Mouse (Mus musculus): ENCODE measurements at regions not wholly inside any gene's neighbourhood (a gene's known extent, or its start where the extent isn't known, plus 50 kb on each side); places are given as distances from the start of the nearest gene placed in this dataset.
A peak's percentile ranks its signal among the peaks of the same experiment; 100 is the strongest.

DNA sequence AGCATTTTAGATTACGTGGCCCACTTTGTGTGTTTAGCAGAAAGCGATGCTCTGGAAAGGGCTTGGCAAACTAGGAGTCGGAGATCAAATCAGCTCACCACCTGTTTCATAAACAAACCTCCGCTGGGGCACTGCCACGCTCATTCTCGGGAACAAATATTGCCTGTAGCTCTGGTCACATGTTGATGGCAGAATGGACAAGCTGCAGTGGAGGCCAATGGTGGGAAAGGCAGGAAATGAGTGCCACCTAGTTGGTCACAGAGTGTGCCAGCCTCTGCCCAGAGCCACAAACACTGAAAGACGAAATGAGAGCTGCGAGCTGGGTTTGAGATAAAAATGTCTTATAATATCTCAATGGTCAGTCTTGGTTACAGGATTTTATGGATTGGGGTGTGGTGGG, 259.2 kb upstream of the Csf3r start:
- DNase-seq (ENCODE audit: low read depth): no peak

DNA sequence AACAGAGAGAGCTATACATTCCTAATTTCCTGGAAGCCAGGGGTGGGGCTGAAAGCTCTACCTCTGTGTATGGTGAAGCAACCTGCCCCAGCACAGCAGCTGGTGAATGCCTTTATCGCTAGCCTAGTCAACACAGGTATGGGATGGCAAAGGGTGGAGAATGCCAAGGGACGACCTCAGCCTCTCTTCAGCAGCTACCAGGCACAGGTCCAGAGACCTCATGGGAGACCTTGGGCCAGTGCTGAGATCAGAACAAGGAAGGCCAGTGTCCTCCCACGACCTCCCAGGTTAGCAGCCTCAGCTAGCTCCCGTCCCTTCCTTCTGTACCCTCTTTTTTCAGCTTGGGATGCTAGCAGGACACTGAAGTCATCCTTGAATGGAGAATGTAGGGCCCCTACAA, 247.2 kb upstream of the Csf3r start:
- DNase-seq (ENCODE audit: low read depth): no peak

DNA sequence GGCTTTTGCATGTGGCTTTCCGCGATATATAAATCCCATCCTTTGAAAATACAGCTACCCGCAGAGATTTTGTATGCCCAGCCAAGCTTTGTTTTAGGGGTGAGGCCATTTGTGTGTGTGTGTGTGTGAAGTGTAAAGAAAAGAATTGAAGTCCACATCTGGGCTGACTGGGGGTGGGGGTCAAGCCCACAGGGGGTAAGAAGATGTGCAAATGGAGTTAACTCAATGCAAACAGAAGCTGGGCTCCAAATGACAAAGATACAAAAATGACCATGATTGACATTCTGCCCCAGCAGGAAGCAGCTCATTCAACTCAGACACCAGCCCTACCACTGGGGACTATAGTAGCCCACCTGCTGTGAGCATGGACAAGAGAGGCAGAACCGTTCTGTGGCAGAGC, 244.2 kb upstream of the Csf3r start:
- DNase-seq (ENCODE audit: low read depth): no peak

DNA sequence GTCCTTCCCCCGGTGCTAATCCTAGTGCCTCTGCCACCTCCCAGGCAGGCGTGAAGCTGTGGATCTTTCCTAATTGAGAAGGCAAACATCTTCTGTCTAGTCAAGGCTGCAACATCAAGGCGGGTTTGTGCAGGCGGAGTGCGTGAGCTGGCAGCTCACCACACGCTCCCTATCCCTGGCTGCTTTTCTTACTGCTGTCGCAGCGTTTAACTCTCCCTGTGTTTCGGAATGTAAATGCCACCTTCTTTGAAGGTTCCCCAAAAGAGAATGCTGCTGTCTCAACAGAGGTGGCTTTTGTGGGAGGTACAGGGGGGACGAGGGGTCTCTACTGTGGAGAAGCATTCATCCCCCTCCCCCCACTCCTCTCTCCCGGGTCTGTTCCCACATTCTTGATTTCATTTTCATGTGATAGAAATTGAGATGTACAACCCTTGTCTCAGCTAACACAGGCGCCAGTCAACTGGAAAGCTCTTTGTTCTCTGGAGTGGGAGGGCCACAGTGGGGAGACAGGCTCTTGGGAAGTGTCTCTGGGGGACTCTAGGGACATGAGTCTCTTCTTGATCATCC, 243.3 kb upstream of the Csf3r start:
- DNase-seq (ENCODE audit: low read depth): no peak

DNA sequence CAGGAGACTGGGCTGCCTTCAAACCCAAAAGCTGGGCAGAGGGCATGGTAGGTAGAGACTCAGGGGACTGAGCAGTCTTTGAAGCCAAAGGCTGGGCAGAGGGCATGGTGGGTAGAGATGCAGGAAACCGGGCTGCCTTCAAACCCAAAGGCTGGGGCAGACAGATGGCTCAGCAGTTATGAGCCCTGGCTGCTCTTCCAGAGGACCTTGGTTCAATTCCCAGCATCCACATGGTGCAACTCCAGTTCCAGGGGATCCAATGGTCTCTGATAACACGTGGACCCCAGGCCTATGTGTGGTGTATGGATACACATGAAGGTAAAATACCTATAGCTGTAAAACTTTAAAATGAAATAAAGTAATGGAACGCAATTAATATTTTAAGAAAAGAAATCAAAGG, 242.0 kb upstream of the Csf3r start:
- no peak for DNase-seq (ENCODE audit: low read depth)

DNA sequence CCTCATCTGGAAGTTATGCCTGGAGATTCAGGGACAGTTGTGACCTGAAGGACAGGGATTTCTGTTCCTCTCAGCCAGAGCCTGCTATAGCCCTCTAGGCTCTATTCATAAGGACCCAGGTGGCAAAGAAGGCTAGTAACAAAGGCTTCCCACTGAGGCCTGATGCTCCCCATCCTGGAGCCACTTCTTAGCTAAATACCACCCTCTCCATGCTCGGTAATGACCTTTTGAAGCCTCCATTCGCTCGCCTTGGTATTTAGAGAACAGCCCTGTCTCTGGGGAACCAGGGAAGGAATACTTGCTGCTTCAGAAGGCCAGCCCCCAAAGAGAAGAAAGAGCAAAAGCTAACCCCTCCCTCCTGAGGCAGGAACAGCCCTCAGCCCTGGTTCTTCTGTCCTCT, 238.3 kb upstream of the Csf3r start:
- DNase-seq (ENCODE audit: low read depth): no peak

DNA sequence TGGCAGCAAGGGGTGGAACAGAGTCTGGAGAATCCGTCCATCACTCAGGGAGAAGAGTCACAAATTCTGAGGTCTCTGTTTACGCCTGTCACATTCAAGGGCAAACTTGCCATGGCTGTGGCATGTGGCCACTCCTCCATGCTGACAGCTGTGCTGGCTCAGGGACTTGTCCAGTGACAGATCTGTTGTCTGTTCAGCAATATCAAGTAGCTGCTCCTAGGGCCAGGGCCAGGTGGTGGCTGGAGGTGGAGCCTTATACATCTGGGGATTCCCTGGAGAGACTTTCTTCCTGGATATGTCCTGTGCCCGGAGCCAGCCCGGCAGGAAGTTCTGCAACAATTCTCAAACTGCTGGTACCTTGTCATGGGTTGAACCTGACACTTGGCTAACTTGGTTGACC, 229.7 kb upstream of the Csf3r start:
- DNase-seq (ENCODE audit: low read depth): no peak

DNA sequence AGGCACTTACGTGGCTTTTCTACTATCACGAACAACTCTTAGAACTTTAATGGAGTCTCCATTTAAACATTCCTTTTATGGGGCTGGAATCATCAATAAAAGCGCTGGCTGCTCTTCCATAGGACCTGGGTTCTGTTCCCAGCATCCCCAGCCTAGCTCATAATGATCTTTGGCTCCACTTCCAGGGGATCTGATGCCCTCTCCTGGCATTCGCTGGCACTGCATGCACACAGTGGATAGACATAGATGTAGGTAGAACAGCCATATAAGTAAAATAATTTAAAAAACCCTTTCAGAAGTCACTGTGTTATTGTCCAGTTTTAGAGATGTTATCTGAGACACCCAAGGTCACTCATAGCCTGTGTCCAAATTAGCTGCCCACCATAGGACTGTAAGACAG, 216.4 kb upstream of the Csf3r start:
- DNase-seq (ENCODE audit: low read depth): no peak

DNA sequence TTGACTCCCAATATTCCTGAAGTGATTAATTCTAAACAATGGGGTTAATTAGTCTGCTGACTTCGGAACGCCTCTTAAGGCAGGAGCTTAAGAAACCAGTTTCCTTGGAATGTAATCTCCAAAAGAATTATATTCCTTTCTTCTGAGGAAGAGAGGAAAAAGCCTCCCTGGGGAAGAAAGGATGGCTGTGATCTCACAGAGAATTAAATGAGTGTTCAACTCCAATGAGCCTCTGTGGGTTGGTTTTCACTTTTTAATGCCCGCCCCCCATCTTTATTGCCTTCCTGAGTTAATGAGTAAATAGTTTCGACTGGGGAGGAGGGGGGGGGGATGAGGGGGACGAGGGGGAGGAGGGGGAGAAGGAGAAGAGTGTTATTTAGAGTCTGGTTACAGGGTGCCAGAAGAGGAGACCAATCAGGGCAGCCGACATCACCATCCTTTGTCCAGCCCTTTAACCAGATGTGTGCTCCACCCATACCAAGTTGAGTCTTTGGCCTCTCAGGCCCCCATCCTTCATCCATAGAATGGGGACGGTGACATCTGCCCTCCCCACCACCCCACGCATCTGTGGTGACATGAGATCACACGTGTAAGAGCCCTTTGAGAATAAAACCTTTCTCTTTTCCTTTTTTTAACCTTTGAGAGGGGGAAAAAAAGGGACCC, 214.8 kb upstream of the Csf3r start:
- no peak for DNase-seq (ENCODE audit: low read depth)

DNA sequence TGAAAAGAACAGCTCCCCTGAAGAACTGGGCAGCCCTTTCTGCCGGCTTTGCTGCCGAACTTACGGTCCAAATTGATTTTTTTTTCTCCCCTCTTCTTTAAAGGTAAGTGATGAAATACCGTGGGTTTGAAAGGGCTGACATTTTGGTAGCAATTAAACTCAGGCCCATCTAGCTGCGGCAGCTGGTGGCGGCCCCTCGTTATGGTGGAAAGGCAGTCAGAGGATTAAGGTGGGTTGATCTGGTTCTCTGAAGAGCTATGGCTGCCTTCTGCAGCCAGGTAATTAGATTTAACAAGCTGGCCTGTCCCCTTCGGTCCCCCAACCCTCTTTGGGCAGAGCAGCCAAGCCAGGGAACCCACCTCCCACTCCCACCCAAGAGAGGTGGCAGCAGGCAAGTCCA, 214.1 kb upstream of the Csf3r start:
- DNase-seq (ENCODE audit: low read depth): no peak

DNA sequence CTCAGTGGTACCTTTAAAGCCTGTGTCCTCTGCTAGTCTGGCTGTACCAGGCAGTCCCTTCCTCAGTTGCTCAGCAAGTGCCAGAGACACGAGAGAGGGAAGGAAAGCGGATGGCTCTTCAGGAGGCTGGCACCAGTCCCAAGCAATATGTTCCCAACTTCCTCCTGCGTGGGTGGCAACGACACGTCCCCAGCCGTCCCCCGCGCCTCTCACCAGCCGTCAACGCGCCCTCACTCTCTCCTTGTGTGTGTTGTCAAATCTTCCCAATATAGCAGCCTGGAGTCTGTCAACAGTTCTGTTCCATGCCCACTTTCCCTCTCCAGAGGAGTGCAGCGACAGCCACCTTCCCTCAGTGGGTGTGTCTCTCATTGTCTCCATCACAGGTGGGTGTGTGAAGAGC, 210.0 kb upstream of the Csf3r start:
- DNase-seq (ENCODE audit: low read depth): no peak

DNA sequence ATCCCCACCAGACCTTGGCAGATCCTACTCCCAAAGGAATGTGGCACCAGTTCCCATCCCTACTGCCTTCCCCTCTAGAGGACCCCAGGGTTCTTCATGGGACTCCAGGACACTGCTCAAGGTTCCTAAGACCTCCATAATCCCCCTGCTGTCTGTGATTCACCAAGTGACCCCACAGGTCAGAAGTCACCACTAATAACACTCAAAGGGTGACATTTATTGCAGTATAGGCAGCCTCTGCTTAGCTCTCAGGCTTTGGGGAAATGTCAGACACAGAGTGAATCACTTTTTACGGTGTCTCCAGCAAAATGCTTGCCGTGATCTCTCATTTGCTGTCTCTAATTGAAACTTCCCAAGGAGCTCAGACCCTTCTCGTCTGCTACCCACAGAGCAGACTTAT, 209.1 kb upstream of the Csf3r start:
- no peak for DNase-seq (ENCODE audit: low read depth)

DNA sequence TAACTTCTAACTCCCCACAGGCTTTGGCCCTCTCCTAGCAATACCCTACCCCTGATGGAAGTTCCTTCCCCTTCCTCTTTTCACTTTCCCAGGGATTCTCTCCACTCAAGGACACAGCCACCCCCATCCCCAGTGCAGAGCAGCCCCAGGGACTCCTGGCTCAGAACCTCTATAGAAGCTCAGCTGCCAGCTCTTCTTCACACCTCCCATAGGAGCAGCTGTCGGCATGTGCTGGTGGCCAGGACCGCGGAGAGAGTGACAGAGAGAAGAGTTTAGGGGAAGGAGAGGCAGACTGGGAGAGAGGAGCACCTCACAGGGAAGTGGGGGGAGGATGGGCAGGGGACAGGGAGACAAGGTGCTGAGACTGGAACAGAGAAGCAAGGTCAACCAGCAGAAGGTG, 199.8 kb upstream of the Csf3r start:
- no peak for DNase-seq (ENCODE audit: low read depth)

DNA sequence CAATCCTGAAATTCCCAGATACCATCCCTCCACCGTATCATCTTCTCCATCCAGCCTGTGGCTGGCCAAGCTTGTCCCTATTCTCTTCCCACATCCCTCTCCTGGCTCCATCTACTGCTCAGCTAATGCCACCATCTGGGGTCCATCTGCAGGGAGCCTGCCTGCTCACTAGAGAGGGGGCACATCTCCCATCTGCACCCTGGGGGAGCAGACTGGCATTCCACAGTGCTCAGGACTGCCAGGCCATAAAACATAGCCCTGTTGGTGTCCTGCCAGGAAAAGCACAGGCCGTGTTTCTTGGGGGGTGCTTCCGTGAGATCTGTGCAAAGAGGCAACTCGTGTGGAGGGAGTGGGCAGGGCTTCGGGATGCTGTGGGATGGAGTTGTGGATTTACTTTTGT, 197.9 kb upstream of the Csf3r start:
- no peak for DNase-seq (ENCODE audit: low read depth)

DNA sequence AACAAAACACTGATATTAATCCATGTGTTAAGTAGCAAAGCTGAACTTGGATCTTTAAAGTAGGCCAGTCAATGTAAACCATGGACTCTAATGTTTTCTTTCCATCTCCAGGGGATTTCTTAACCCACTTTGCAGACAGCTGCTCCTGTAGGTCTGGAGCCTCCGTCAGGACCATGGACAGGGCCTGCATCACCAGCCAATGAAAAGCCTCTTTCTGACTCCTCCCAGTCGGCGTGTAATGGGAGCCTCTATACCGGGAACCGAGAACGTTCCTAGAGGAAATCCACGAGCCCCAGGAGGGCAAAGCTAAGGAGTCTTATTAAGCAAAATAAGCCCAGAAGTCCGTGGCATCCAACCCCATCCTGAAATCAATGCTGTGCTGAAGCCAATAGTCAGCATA, 189.1 kb upstream of the Csf3r start:
- peak; percentile 75 for DNase-seq (ENCODE audit: low read depth)

DNA sequence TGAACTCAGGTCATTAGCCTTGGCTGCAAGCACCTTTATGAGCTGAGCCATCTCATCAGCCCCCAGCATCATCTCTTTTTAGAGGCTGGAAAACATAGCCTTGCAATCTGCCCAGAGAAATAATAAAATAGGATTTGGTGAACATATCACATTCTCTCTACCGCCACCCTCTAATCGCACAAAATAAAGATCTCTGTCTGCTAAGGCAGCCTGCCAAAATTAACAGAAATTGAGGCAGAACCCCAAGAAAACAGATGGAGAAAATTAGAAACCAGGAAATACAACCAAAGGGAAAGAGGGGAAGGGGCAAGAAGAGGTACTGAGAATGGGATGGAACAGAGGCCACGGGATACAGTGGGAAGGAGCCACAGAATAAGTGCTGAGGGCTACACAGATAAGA, 176.8 kb upstream of the Csf3r start:
- DNase-seq (ENCODE audit: low read depth): no peak

DNA sequence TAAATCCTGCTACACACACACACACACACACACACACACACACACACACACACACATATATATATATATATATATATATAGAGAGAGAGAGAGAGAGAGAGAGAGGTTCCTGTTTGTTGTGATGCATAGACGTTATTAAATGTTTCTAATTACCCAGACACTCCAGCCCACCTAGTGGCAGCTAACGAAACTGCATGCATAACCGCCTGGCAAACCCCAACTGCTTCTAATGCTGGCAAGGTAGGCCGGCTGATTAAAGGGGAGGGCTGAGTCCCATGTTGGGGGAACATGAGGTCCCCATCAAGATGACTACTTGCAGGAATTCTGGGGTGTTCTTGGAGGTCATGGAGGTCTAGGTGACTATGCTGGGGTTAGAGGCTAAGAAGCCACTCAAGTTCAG, 174.1 kb upstream of the Csf3r start:
- peak; percentile 32 for DNase-seq (ENCODE audit: low read depth)

DNA sequence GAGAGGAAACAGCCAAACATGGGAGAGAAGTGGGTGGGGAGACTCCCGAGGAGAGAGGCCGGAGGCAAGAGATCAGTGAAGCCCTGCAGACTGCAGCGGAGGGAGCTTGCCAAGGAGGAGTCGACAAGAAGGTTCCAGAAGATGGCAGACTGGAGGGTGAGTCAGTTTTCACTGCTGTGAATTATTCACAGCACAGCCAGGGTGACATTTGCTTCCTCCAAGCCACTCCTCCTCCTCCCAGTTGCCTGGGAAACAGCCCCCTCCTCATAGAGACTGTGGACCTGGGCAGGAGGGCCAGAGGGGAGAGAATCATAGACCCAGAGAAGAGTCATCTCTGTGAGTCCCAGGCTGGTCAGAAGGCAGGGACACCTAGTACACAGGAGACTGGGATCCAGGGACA, 171.8 kb upstream of the Csf3r start:
- no peak for DNase-seq (ENCODE audit: low read depth)

DNA sequence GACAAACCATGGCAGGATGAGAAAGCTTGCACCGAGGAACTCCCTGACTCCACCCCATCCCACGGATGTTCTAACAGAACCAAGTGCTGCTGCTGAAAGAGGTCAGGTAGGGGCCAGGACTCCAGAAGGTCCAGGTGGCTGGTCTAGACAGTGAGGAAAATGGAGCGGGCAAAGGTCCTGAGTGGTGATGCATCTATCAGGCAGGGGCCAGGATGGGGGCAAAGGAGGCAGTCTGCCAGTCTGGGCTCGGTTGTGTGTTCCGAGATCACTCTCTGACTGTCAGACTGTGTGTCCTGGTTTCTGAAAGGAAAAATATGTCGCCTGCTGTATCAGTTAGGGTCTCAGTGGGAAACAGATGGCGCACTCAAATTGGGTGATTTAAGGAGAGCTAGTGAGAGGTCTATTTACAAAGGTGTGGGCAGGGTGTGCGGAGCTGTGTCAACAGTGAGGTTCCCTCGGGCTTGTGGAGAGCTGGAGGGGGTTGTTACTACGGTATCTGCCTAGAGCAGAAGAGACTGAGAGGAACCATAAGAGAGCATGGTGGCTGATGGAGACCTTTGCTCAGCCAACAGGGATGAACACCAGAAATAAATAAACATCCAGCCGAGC, 168.3 kb upstream of the Csf3r start:
- DNase-seq (ENCODE audit: low read depth): no peak

DNA sequence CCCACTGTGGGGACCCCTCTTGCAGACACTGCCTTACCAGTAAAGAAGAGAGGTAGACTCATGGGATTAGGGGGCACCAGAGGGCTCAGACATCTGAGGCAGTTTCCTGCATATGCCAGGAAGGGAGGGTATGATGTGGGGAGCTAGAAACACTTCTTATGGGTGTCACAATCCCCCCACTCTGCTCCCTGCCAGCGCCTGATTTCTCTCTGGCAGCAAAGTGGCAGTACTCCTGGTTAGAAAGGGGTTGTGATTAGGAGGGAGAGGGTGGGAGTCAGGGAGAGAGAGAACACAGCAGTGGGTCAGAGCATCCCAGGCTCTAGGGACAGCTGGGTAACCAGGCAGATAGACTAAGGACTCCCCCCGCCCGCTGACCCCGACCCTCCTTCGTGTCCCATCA, 167.6 kb upstream of the Csf3r start:
- no peak for DNase-seq (ENCODE audit: low read depth)

DNA sequence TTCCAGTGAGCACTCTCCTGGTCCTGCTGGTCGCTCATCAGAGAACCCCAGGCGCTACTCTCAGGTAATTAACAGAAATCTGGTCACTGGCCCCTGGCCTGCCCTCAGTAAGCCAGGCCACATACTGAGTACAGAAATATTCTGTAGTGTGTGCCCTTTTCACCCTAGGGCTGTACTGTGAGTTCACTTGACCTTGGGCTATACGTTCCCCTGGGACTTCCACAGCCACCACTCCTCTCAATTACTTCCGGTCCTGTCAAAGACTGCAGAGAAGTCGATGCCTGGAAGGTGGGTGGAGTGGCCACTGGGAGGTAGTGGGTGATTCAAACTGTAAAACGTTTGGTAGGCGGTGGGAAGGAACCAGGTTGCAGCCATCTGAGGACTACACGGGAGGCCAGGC, 159.3 kb upstream of the Csf3r start:
- DNase-seq (ENCODE audit: low read depth): no peak

DNA sequence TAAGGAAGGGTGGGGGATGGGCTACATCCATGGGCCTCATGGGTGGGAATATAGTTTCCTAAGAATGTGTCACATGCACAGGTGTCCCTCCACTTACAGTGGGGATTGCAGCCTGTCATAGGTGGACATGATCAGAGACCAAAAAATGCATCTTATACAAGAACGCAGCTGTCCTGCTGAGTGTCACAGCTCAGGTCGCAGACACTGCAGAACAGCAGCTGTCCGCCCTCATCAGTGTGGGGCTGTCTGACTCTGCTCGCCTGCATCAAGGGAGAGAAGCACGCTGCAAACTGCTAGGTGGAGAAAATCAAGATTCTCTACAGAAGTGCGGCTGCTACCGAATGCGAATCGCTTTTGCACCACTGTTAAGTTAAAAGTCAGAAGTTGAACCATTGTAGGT, 158.6 kb upstream of the Csf3r start:
- DNase-seq (ENCODE audit: low read depth): no peak

DNA sequence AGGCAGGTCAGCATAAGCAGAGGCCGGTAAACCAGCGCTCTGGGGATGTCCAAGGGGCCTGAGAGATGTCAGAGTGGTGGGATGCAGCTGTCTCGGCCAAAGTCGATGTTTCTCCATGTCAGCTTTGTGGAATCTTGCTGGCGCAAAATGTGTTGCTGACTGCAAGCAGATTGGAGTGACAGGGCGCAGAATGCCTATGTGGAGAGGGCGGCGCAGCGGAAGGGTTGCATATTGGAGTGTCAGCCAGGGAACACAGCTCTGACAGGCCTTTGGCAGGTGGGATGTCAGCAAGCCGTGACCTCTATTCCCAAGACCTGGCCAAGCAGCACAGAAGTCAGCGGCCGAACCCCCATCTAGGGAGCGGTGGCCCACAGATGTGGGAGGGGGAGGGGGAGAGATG, 153.1 kb upstream of the Csf3r start:
- DNase-seq (ENCODE audit: low read depth): no peak

DNA sequence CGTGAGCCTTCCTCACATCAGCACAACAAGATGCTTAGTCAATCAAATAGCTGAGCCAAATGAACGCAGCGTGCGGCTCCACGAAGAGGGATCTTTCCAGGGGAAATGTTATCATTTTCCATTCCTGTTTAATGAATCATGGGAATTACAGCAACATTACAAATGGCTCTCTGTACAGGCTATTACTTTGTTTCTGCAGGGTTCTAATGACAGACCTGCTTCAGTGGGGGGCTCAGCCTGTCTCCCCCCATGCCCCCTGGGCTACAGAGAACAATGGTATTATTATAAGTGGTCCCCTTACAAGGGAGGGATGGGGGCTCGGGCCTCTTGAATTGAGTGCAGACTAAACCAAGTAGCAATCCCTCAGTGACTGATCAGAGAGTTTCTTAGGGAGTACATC, 144.3 kb upstream of the Csf3r start:
- DNase-seq (ENCODE audit: low read depth): peak; percentile 46

All from NIH3T3 (cell line).